Mouse (Mus musculus) right cerebral cortex, postnatal 4 days (tissue): Measurements from ENCODE around the gene Klrk1.
"Not testable (repeated sequence)": the region's sequence is repeated elsewhere in the genome, so short reads cannot be mapped to it uniquely, and the experiment has no call there.

Experiments used
- DNase-seq: peaks from one replicate; pipeline ENCODE4 v3.0.0-alpha.2; 2022

The Klrk1 gene

GRCm38 (mm10) chr6:129623735-129624134, at the start of gene Klrk1:
Gene Klrk1 (minus strand): TSS chr6:129623864.
- DNase-seq: no peak

GRCm38 (mm10) chr6:129661301-129661700, 37.6 kb upstream of the Klrk1 start:
- DNase-seq: not testable (repeated sequence)

GRCm38 (mm10) chr6:129660589-129660988, 36.9 kb upstream of the Klrk1 start, which contains the start of gene Klrc2:
Gene Klrc2 (minus strand): TSS chr6:129660689.
- DNase-seq: not testable (repeated sequence)

GRCm38 (mm10) chr6:129644054-129644453, 20.4 kb upstream of the Klrk1 start:
- not testable (repeated sequence) for DNase-seq

GRCm38 (mm10) chr6:129643237-129643636, 19.6 kb upstream of the Klrk1 start, which contains the start of gene Klrc3:
Gene Klrc3 (minus strand): TSS chr6:129643337.
- DNase-seq: not testable (repeated sequence)

GRCm38 (mm10) chr6:129631046-129631445, 7.4 kb upstream of the Klrk1 start:
- DNase-seq: not testable (repeated sequence)

- no peak for DNase-seq
Observed at GRCm38 (mm10) chr6:129608372-129608771, 15.3 kb downstream of the Klrk1 start.

- no peak for DNase-seq
Observed at GRCm38 (mm10) chr6:129591508-129591907, 32.2 kb downstream of the Klrk1 start, which contains the start of gene Klrd1. Gene Klrd1 (plus strand): TSS chr6:129591782.

- DNase-seq: no peak
Observed at GRCm38 (mm10) chr6:129583014-129583413, 40.6 kb downstream of the Klrk1 start.

GRCm38 (mm10) chr6:129581896-129582295, 41.8 kb downstream of the Klrk1 start:
- no peak for DNase-seq

- no peak for DNase-seq
Observed at GRCm38 (mm10) chr6:129581274-129581673, 42.4 kb downstream of the Klrk1 start.

- DNase-seq: no peak
Observed at GRCm38 (mm10) chr6:129577605-129578004, 46.1 kb downstream of the Klrk1 start, which contains the start of gene Klre1. Gene Klre1 (plus strand): TSS chr6:129577905.

GRCm38 (mm10) chr6:129575315-129575714, 48.3 kb downstream of the Klrk1 start:
- no peak for DNase-seq

- DNase-seq: no peak
Observed at GRCm38 (mm10) chr6:129565257-129565656, 58.4 kb downstream of the Klrk1 start.
